In genomic region chr1:75264091-75264880, GRCm38 (mm10) we compare ENCODE assay signal across 10 mouse cellular contexts. TPM values are rescaled to one million over a fixed set of nuclear protein-coding genes. Genes with fewer than 3 reads are reported as not detected.
DNase-seq lines count a peak whose midpoint lies in the region; ATAC-seq lines count a peak whose summit lies in the region.
"Had no signal": no experiment of that assay in that cellular context is flagged by ENCODE, and none has a peak within 500 bp of the region (broad histone marks: within the 10 kb centered on the region; RNA-seq: fewer than 3 reads in every experiment).

Ptprn (minus strand) TSS chr1:75264502.

- no peak within 1 kb of the TSS; the same call in 1 of the 2 replicates for H3K4me2 ChIP-seq in kidney, embryonic 14.5 days (replicated peaks; ENCODE audit: low read depth, low read length)

- DNase-seq in kidney, adult 9 months, result no peak
- DNase-seq in cerebellum, adult 9-11 months, result peak; percentile 90
- no peak for DNase-seq in hindbrain, embryonic 10.5 days (ENCODE audit: low spot score)
- peak; percentile 76 to 95 for DNase-seq in left cerebral cortex, postnatal 25 days (ENCODE audit: low spot score in 2 of 2)
- peak; percentile 75 for DNase-seq in right cerebral cortex, postnatal 14 days
- DNase-seq in spleen, postnatal 14 days (ENCODE audit: low spot score in 2 of 2), result no peak
- no peak for DNase-seq in urinary bladder, adult 18-20 months (ENCODE audit: low spot score in 2 of 2)

- H3K27ac ChIP-seq in kidney, embryonic 14.5 days (ENCODE audit: low read depth, low read length), result no peak within 1 kb of the TSS
- H3K27ac ChIP-seq in hindbrain, embryonic 10.5 days, result peak within 1 kb of the TSS; percentile 64

- intact Hi-C loops in left cerebral cortex, postnatal 25 days (cut with DNase I), result no loop called here

- H3K36me3 ChIP-seq in kidney, embryonic 14.5 days (ENCODE audit: control insufficient read depth, insufficient read depth, low read length), result no peaks in the 10 kb centered on the region
- no peaks in the 10 kb centered on the region for H3K36me3 ChIP-seq in hindbrain, embryonic 10.5 days

- H3K4me3 ChIP-seq in kidney, embryonic 14.5 days (ENCODE audit: low read length), result peak within 1 kb of the TSS; percentile 16
- H3K4me3 ChIP-seq in hindbrain, embryonic 10.5 days, result peak within 1 kb of the TSS; percentile 54

- H3K4me1 ChIP-seq in kidney, embryonic 14.5 days (ENCODE audit: control insufficient read depth, insufficient read depth, low read length), result no peaks in the 10 kb centered on the region
- peaks cover 12% of the 10 kb centered on the region for H3K4me1 ChIP-seq in hindbrain, embryonic 10.5 days (replicated peaks)

- 12% methylated on average over 28 of the region's 32 CpGs for WGBS in kidney, embryonic 14.5 days
- 12% methylated on average over 32 of the region's 32 CpGs for WGBS in hindbrain, embryonic 10.5 days

- H3K27me3 ChIP-seq in kidney, embryonic 14.5 days (ENCODE audit: control insufficient read depth, insufficient read depth, low read length), result peaks cover 35% of the 10 kb centered on the region
- peaks cover 59% of the 10 kb centered on the region for H3K27me3 ChIP-seq in hindbrain, embryonic 10.5 days (ENCODE audit: insufficient read depth, poor library complexity, severe bottlenecking)

- H3K9ac ChIP-seq in kidney, embryonic 14.5 days (ENCODE audit: low read depth, low read length), result no peak within 1 kb of the TSS

- ATAC-seq in kidney, embryonic 14.5 days (ENCODE audit: low FRiP score, low TSS enrichment), result no peak

- no peaks in the 10 kb centered on the region for H3K9me3 ChIP-seq in kidney, embryonic 14.5 days (ENCODE audit: control insufficient read depth, low read length)
- H3K9me3 ChIP-seq in hindbrain, embryonic 10.5 days, result no peaks in the 10 kb centered on the region

RNA-seq across cellular contexts. Expression of gene Ptprn, which starts in this region (rescaled TPM):
- polyA plus RNA-seq in kidney, embryonic 14.5 days (2014; fragmentation: Nextera tagmentation; extraction: Ambion mirVana), result 0.08 TPM in 1 of 2 replicates, not detected in the other
- polyA plus RNA-seq in hindbrain, embryonic 10.5 days (2016; fragmentation: Nextera tagmentation; extraction: Ambion mirVana), result 3.9 and 7.9 TPM in 2 replicates
- total RNA-seq in left cerebral cortex, postnatal 25 days (2021), result 100 to 1,000 TPM; 491 to 494 TPM
- total RNA-seq: CH12.LX; neutrophil, adult 5-6 weeks had no signal

Comparison
In these comparisons a context has a peak if more than half of its experiments do, and no peak if none do; other contexts are left out.
1. DNase-seq: peak in cerebellum, adult 9-11 months (single experiment), left cerebral cortex, postnatal 25 days (2 of 2) and right cerebral cortex, postnatal 14 days (single experiment); none in kidney, adult 9 months (single experiment), hindbrain, embryonic 10.5 days (single experiment), spleen, postnatal 14 days (0 of 2) and urinary bladder, adult 18-20 months (0 of 2).